Mouse (Mus musculus): ENCODE measurements around the gene Zfp512b.

Gene Zfp512b

DNA sequence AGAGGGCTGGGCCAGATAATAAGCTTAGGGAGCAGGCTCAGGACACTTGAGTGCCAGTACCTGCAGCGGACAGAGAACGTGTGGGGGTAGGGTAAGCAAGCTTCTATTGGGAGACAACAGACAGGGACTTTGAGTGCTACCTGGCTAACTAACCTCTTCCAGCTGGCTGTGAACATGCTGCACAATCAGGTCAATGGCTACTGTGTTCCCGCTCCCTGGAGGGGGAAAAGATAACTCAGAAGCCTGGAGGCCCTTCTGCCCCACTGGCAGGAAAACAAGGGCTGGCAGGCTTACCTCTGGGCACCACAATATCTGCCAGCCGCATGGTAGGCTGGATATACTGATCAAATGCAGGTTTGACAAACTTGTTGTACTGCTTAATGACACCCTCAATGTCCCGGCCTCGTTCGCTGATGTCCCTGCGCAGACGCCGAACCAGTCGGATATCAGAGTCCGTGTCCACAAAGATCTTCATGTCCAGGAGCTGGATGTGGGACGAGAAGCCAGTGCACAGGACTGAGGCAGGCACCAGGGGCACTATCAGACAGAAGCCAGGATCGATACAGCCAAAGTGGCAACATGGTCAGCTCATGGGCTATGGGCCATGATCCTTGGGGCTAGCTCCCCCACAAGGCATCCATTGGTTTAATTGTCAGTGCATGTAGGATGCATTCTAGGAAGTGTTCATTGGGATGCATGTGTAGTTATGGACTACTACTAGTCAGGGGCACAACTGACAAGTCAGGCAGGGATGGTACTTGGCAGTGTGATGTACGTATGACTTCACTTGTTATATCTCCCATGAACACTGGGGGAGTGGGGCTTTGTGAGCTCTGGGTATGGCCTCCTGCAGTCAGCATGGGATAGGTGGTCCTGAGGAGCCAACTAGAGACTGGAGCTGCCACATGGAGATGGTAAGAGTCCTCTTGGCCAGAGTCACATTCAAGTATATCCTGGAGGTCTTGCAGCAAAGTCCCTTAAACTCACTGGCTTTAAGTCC, 19.4 kb downstream of the Zfp512b start:
- no peak for DNase-seq (ENCODE audit: low spot score)

DNA sequence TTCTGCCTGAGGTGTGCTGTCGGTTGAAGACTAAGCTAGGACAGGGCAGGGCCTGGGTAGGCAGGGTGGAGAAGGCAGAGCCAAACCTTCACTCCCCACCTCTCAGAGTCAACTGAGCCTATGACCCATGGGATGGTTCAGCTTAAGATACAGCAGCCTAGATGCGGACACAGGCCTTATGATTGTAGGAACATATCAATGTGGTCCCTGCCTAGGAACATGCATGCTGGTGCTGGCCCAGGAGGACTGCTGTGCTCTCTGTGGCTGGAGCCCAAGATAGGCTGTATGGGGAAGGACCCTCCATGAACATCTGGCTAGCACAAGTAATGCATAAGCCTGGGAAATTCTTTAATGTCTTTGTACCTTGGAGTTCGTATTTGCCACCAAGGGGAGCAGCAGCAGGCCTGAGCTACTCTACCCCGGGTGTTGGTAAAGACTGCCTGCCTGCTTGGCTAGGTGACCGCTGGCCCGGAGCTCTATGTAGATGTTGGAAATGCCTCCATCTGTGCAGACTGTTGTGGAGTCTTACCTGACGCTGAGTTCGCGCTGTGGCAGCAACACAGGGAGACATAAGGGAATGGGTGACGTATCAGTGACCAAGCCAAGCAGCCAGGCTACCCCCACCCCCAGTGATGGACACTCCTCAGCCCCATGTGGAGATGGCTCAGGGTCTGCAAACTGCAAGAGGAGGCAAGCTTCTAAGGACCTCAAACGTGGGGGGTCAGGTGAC, 20.5 kb downstream of the Zfp512b start:
- DNase-seq (ENCODE audit: low spot score), result no peak

- DNase-seq (ENCODE audit: low spot score), result no peak
These were observed 21.5 kb downstream of the Zfp512b start for GRCm38 (mm10) chr2:181570921-181571595.

GRCm38 (mm10) chr2:181570375-181570774, 22.2 kb downstream of the Zfp512b start:
- DNase-seq (ENCODE audit: low spot score), result no peak

DNA sequence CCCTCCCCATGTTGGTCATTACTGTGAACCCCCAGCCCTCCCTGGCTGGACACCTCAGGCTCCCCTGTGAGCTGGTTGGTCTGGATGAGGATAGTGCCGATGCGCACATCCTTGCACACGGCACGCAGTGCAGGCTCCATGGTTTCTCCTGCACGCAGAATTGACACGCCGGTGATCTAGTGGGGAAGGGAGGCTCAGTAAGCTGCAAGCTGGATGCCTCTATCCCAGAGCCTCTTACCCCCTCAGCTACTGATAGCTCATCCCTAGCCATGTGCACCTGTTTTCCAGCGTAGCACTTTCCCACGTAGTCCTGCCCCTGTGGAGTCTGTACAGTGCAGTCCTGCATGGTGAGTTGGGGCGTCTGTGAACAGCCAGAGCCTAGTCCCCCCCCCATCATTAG, 22.7 kb downstream of the Zfp512b start:
- no peak for DNase-seq (ENCODE audit: low spot score)

- DNase-seq (ENCODE audit: low spot score), result peak; percentile 41
These were observed 24.2 kb downstream of the Zfp512b start for GRCm38 (mm10) chr2:181568272-181569008.

- DNase-seq (ENCODE audit: low spot score), result no peak
These were observed 25.3 kb downstream of the Zfp512b start for GRCm38 (mm10) chr2:181567338-181567737.

GRCm38 (mm10) chr2:181553772-181554171, 38.8 kb downstream of the Zfp512b start:
- no peak for DNase-seq (ENCODE audit: low spot score)

- no peak for DNase-seq (ENCODE audit: low spot score)
These were observed 42.4 kb downstream of the Zfp512b start for GRCm38 (mm10) chr2:181550233-181550632.

DNA sequence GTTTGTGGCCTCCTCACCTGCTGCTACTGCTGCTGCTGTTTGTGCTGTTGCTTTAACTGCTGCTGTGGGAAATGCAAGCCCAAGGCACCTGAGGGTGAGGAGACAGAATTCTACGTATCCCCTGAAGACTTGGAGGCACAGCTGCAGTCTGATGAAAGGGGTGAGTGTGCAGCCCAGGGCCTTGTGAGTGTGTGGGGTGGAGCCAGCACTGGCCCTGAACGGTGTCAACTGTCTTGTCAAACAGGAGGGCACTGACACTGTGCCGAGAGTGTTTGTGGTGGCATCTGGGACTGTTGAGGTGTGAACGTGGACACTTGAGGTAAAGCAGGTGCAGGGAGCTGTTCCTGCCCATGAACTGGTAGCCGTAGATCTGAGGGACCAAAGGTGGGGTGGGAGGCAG, 43.9 kb downstream of the Zfp512b start:
- DNase-seq (ENCODE audit: low spot score), result no peak

DNA sequence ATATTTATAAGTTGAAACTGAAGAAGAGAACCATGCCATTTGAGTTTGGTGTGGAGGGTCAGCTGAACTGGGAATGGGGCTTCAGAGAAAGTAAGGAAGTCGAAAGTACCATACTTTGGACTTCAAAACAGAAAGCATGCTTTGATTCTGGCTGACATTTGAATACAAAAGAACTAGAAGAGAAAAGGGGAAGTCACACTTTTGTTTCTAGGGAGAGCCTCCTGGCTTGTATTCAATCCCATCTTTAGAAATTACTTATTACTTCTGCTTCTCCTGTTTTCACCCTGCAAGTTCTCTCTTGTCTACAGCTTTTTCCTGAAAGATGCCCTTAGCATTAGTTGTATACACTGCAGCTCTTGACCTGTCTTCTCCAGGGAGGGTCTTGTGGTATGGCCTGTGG, 44.4 kb downstream of the Zfp512b start:
- no peak for DNase-seq (ENCODE audit: low spot score)

DNA sequence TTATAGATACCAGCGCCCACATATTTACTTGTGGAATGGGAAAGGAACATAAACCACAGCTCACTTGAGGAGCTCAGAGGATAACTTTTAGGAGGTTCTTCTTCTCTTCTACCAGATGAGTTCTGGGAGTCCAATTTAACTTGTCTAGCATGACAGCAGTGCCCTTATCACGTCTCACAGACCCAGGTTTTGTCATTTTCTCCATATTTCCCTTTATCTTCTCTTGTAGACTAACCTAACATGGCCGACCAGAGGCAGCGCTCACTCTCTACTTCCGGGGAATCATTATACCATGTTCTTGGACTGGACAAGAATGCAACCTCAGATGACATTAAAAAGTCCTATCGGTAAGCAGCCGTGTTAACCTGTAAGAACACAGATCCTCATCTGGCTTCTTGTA, 46.5 kb downstream of the Zfp512b start:
- DNase-seq (ENCODE audit: low spot score), result no peak

GRCm38 (mm10) chr2:181541761-181542380, 50.7 kb downstream of the Zfp512b start:
- DNase-seq (ENCODE audit: low spot score), result no peak

GRCm38 (mm10) chr2:181537444-181538047, 55.1 kb downstream of the Zfp512b start:
- DNase-seq (ENCODE audit: low spot score), result peak; percentile 15

GRCm38 (mm10) chr2:181536410-181536809, 56.2 kb downstream of the Zfp512b start:
- no peak for DNase-seq (ENCODE audit: low spot score)

- no peak for DNase-seq (ENCODE audit: low spot score)
These were observed 60.0 kb downstream of the Zfp512b start for GRCm38 (mm10) chr2:181532589-181532988.
